Mouse (Mus musculus) heart, postnatal 0 days (tissue): ENCODE data around the gene Fam210b. TPM values are rescaled to one million over a fixed set of nuclear protein-coding genes. Genes with fewer than 3 reads are reported as not detected.
A peak's percentile ranks its signal among the peaks of the same experiment; 100 is the strongest.

Experiments
- ATAC-seq: fragments of 200-750 bp; cut with Nextera tagmentation; 2 replicates; pipeline ENCODE4 v1.8.0; 2017; ENCODE audit warnings: low read depth, moderate number of reproducible peaks, moderate library complexity; ENCODE audit not compliant: insufficient read depth
- DNase-seq: peaks from one replicate; pipeline ENCODE4 v3.0.0-alpha.2; 2016; ENCODE audit warnings: low spot score
- H3K27ac ChIP-seq: fragments of 300-500 bp; sonication (generic); 2 replicates; pipeline ENCODE4 v1.5.1; 2014; ENCODE audit warnings: low read depth, mild to moderate bottlenecking
- H3K27me3 ChIP-seq: fragments of 300-500 bp; sonication (generic); 2 replicates; pipeline ENCODE4 v1.6.1; 2014; ENCODE audit warnings: low read length, mixed read lengths; ENCODE audit not compliant: control insufficient read depth, insufficient read depth
- H3K36me3 ChIP-seq: fragments of 300-500 bp; sonication (generic); replicated peaks from 2 replicates; pipeline ENCODE4 v1.6.1; 2014; ENCODE audit warnings: low read length, mixed read lengths; ENCODE audit not compliant: control insufficient read depth, insufficient read depth
- H3K4me1 ChIP-seq: fragments of 300-500 bp; sonication (generic); 2 replicates; pipeline ENCODE4 v1.6.1; 2014; ENCODE audit warnings: antibody characterized with exemption; ENCODE audit not compliant: control insufficient read depth, insufficient read depth
- H3K4me2 ChIP-seq: fragments of 300-500 bp; sonication (generic); 2 replicates; pipeline ENCODE4 v1.6.1; 2014; ENCODE audit warnings: low read depth, mild to moderate bottlenecking, low read length, moderate library complexity
- H3K4me3 ChIP-seq: fragments of 300-500 bp; sonication (generic); 2 replicates; pipeline ENCODE4 v1.5.1; 2014; ENCODE audit warnings: low read depth, low read length
- H3K9ac ChIP-seq: fragments of 300-500 bp; sonication (generic); replicated peaks from 2 replicates; pipeline ENCODE4 v1.6.1; 2014; ENCODE audit warnings: low read depth, low read length, mixed read lengths
- H3K9me3 ChIP-seq: fragments of 300-500 bp; sonication (generic); replicated peaks from 2 replicates; pipeline ENCODE4 v1.6.1; 2016; ENCODE audit warnings: low read length; ENCODE audit not compliant: control insufficient read depth
- CTCF ChIP-seq: IDR thresholded peaks from 2 replicates; pipeline ENCODE4 v1.5.1; 2016; ENCODE audit warnings: antibody characterized with exemption, control low read depth, low read depth
- EP300 ChIP-seq: IDR thresholded peaks from 2 replicates; pipeline ENCODE4 v1.6.1; 2016; ENCODE audit warnings: antibody characterized with exemption, low read depth
- WGBS: fragments of 180-500 bp; shearing (Covaris S2); extraction: QIAGEN DNeasy Blood & Tissue Kit; methylation state at CpG from one replicate; pipeline ENCODE4 v1.1.7; 2014; 5-methylcytosine and 5-hydroxymethylcytosine counted together
- polyA plus RNA-seq: library from polyadenylated mRNA; unstranded; fragments of >200 nt; fragmentation: Nextera tagmentation; extraction: Ambion mirVana; gene quantifications from 2 replicates; pipeline ENCODE4 v1.2.1, GENCODE M21; 2015
- total RNA-seq: library from RNA; depleted of rRNA; stranded (reverse); fragments of >200 nt; gene quantifications from 2 replicates; pipeline ENCODE4 v1.2.3, GENCODE M21; 2014; ENCODE audit warnings: low replicate concordance

Fam210b gene
- total and polyA plus RNA-seq, 2 experiments from 2014 or later = 3.3 to 9.4 TPM

- TF ChIP-seq EP300 = no peak
- no peak for TF ChIP-seq CTCF
- peak overlapping the region; percentile 34; the same call in 1 of the 2 replicates for H3K4me2 ChIP-seq
- no peaks in the 10 kb centered on the region for H3K9me3 ChIP-seq
- H3K27me3 ChIP-seq = 0 out of 2 replicates have a peak, but pooled peaks cover 5% of the 10 kb centered on the region
- no peak for DNase-seq
- 47% methylated on average over 2 of the region's 2 CpGs for WGBS
- no peak overlapping the region for H3K9ac ChIP-seq
- no peak overlapping the region for H3K27ac ChIP-seq
- H3K4me3 ChIP-seq = no peak overlapping the region
- ATAC-seq = no peak
- H3K4me1 ChIP-seq = no peaks in the 10 kb centered on the region
- no peaks in the 10 kb centered on the region for H3K36me3 ChIP-seq
These were observed 48.7 kb downstream of the Fam210b start for GRCm38 (mm10) chr2:172394052-172394392.

GRCm38 (mm10) chr2:172394671-172395070, 49.3 kb downstream of the Fam210b start:
- no peak overlapping the region for H3K4me3 ChIP-seq
- H3K4me2 ChIP-seq = no peak overlapping the region
- H3K36me3 ChIP-seq = no peaks in the 10 kb centered on the region
- ATAC-seq (no peak), DNase-seq (no peak)
- H3K27me3 ChIP-seq = 0 out of 2 replicates have a peak, but pooled peaks cover 5% of the 10 kb centered on the region
- H3K27ac ChIP-seq = no peak overlapping the region
- no peaks in the 10 kb centered on the region for H3K4me1 ChIP-seq
- no peaks in the 10 kb centered on the region for H3K9me3 ChIP-seq
- no peak overlapping the region for H3K9ac ChIP-seq
- TF ChIP-seq EP300 (no peak), CTCF (no peak)
- 71% methylated on average over 4 of the region's 4 CpGs for WGBS

- Histone ChIP-seq H3K9ac (no peak overlapping the region), H3K36me3 (no peaks in the 10 kb centered on the region)
These were observed 50.6 kb downstream of the Fam210b start for GRCm38 (mm10) chr2:172395961-172396360.

GRCm38 (mm10) chr2:172399901-172400300, 54.5 kb downstream of the Fam210b start:
- ATAC-seq = peak; percentile 41
- Histone ChIP-seq H3K4me3 (no peak overlapping the region), H3K9me3 (no peaks in the 10 kb centered on the region), H3K36me3 (no peaks in the 10 kb centered on the region), H3K4me2 (no peak overlapping the region), H3K9ac (no peak overlapping the region), H3K27me3 (no peaks in the 10 kb centered on the region), H3K27ac (no peak overlapping the region), H3K4me1 (no peaks in the 10 kb centered on the region)
- TF ChIP-seq CTCF (no peak), EP300 (no peak)
- 21% methylated on average over 9 of the region's 9 CpGs for whole genome bisulfite sequencing
- no peak for DNase-seq

More at GRCm38 (mm10) chr2:172395961-172396360, 50.6 kb downstream of the Fam210b start:
- H3K27ac ChIP-seq = no peak overlapping the region
- TF ChIP-seq EP300 (no peak), CTCF (no peak)
- no peak overlapping the region for H3K4me2 ChIP-seq
- no peaks in the 10 kb centered on the region for H3K9me3 ChIP-seq
- H3K4me3 ChIP-seq = no peak overlapping the region
- 0 out of 2 replicates have a peak, but pooled peaks cover 5% of the 10 kb centered on the region for H3K27me3 ChIP-seq
- WGBS = 43% methylated on average over 8 of the region's 9 CpGs
- no peaks in the 10 kb centered on the region for H3K4me1 ChIP-seq
- ATAC-seq (no peak), DNase-seq (no peak)

GRCm38 (mm10) chr2:172401116-172401825, 55.9 kb downstream of the Fam210b start:
- DNase-seq (peak; percentile 29), ATAC-seq (no peak)
- no peaks in the 10 kb centered on the region for H3K36me3 ChIP-seq
- no peaks in the 10 kb centered on the region for H3K27me3 ChIP-seq
- no peaks in the 10 kb centered on the region for H3K4me1 ChIP-seq
- WGBS = 54% methylated on average over 13 of the region's 13 CpGs
- no peak overlapping the region for H3K9ac ChIP-seq
- H3K4me2 ChIP-seq = no peak overlapping the region
- H3K9me3 ChIP-seq = no peaks in the 10 kb centered on the region
- H3K4me3 ChIP-seq = no peak overlapping the region
- TF ChIP-seq EP300 (no peak), CTCF (no peak)
- H3K27ac ChIP-seq = peak overlapping the region; percentile 17; the same call in 1 of the 2 replicates

- DNase-seq = no peak
- no peak for TF ChIP-seq CTCF
- 58% methylated on average over 7 of the region's 7 CpGs for WGBS
These were observed 58.9 kb downstream of the Fam210b start for GRCm38 (mm10) chr2:172404239-172404638.

More at GRCm38 (mm10) chr2:172404239-172404638, 58.9 kb downstream of the Fam210b start:
- Histone ChIP-seq H3K4me3 (no peak overlapping the region), H3K27me3 (no peaks in the 10 kb centered on the region), H3K4me2 (no peak overlapping the region), H3K4me1 (no peaks in the 10 kb centered on the region), H3K27ac (no peak overlapping the region), H3K36me3 (no peaks in the 10 kb centered on the region), H3K9ac (no peak overlapping the region), H3K9me3 (no peaks in the 10 kb centered on the region)
- no peak for ATAC-seq
